Mouse (Mus musculus): ENCODE results near the gene Plekhh3.
"Not testable (repeated sequence)": the region's sequence is repeated elsewhere in the genome, so short reads cannot be mapped to it uniquely, and the experiment has no call there.

The Plekhh3 gene

DNA sequence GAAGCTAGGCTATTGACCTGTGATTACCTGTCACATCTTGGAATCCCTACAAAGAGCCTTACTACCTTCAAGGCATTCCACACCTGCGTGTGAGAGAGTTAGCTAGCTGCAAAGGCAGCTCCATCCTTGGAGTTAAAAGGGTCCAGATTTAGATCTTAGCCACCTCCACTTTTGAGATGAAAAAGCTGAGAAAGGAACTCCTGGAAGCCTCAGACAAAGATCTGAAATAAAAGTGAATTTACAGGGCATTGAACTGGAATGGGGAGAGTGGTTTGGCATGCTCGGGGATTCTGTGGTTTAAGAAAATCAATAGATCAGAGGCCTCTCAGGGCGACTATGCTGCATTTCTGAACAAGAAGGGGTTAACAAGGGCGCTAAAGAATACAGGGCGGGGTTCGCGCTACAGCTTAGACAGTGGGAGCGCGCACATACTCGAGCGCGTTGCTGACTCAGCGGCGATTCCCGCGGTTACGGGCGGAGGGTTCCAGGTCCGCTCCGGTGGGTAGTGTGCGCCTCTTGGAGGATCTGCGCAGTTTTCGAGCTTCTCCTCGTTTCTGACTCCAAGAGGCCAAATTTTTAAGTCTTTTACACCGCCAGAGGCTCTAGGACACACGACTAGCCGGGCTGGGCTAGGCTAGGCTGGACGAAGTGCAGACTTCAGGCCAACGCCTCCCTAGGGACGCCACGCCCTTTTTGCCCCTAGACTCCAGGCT lies 726 bp upstream of the Plekhh3 start:
- DNase-seq (ENCODE audit: low read depth, low spot score): no peak

- DNase-seq (ENCODE audit: low read depth, low spot score): no peak
Measured at GRCm38 (mm10) chr11:101170354-101170810, 769 bp downstream of the Plekhh3 start, which contains the start of gene Cntnap1. Gene Cntnap1, plus strand, starts transcription at chr11:101170523.

GRCm38 (mm10) chr11:101169301-101170107 lies 1.6 kb downstream of the Plekhh3 start:
- no peak for DNase-seq (ENCODE audit: low read depth, low spot score)

DNA sequence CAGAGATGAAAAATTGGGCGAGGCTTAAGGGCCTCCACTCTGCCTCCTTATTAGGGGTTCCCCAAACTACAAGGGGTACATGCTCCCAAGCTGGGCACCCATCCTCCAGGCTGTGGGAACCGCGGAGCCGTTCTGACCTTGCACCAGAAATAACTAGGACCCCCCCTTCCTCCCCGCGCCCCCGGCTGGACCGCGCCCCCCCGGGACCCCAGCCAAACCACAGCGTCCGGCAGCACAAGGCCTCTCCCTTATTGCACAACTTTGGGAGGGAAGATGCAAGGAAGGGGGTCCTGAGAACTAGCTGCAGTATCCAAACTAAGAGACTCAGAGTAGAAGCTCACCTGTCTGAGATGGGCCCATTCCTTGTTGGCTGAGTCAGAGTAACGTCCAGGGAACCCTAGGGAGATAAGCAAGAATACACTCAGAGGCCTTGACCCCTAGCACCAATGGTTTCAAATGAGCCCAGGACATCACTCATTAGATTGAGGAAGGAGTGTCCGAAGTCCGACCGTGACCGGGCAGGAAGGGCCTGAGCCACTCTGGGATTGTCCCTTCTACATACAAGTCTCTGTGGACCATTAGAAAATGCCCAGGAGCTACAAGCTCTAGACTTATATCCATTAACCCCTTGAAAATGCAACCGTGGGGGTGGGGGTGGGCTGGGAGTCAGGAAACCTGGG lies 2.7 kb downstream of the Plekhh3 start:
- no peak for DNase-seq (ENCODE audit: low read depth, low spot score)

- no peak for DNase-seq (ENCODE audit: low read depth, low spot score)
Measured at GRCm38 (mm10) chr11:101167963-101168300, 3.2 kb downstream of the Plekhh3 start.

- DNase-seq (ENCODE audit: low read depth, low spot score): no peak
Measured at GRCm38 (mm10) chr11:101167211-101167962, 3.8 kb downstream of the Plekhh3 start.

- no peak for DNase-seq (ENCODE audit: low read depth, low spot score)
Measured at GRCm38 (mm10) chr11:101166357-101166756, 4.8 kb downstream of the Plekhh3 start.

DNA sequence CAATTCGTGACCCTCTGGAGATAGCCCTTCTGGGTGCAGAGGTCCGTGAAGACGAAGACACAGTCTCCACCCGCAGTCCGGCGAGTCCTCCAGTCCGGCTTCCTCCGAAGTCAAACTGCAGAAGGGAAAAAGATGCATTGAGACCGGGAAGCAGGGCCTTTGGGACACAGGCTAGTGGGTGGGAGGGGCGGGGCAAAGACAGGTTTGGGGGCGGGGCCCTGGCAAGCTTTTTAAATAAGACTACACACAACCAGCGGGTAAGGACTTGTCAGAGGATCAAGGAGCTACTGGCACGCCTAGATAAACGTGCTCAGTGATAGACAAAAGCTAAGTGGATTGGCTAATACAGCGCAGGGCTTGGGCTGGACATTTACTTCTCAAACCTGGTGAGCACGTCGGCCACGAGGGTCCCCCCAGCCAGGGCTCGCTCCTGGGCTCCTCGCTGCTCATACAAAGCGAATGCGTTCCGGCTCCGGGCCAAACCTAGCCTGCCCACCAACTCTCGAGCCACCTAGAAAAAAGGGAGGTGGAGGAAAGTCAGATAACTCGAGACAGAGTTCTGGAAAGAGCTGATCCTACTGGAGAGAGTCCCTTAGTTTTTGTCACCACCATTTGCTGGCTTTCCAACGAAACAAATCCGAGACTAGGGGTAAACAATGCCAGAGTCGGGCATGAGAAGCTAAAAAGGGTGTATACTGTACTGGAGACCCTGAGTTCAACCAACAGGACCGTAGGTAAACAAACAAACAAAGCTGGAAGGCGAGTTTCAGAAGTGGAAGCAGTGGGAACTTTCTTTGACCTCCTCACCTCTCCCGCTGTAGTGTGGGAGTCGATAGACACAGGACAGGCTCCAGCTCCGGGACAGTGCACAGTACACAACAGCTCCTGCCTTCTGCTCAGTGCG lies 6.2 kb downstream of the Plekhh3 start:
- no peak for DNase-seq (ENCODE audit: low read depth, low spot score)

- no peak for DNase-seq (ENCODE audit: low read depth, low spot score)
Measured at GRCm38 (mm10) chr11:101164351-101164665, 6.8 kb downstream of the Plekhh3 start.

- no peak for DNase-seq (ENCODE audit: low read depth, low spot score)
Measured at GRCm38 (mm10) chr11:101163476-101164350, 7.4 kb downstream of the Plekhh3 start.

- no peak for DNase-seq (ENCODE audit: low read depth, low spot score)
Measured at GRCm38 (mm10) chr11:101162772-101163171, 8.4 kb downstream of the Plekhh3 start.

DNA sequence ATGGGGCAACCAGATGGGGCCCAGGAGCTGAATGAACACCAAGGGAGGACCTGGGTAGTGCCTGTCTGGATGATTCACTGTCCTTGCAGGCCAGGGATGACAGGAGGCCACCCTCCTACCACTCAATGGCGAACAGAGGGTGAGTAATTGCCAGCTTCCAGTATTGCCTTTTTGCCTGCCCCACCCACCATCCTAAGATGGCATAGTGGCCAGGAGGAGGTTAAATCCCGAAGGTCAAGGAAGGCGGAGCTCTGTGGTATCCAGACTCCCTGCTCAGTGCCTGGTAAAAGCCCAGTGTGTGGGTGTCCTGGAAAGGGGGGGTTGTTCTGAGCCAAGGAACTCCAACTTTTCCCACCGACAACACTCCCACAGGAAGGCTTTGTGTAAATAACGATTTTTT lies 8.8 kb downstream of the Plekhh3 start:
- DNase-seq (ENCODE audit: low read depth, low spot score): no peak

DNA sequence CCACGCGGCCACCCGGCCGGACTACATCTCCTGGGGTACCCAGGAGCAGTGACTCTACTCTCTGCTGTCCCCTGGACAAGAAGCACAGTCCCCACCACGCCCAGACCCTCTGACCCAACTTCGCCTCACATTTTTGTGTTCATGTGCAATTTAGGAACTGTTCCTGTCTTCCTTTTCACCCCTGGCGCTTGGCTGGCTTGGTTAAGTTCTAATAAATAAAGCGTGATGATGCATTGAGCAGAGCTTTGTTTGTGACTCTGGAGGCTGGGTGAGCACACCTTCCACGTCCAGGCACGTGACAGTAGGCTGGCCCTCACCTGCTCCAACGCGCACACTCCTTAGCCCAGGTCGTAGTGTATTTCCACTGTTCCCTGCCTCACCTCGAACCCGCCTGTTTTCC lies 9.6 kb downstream of the Plekhh3 start:
- DNase-seq (ENCODE audit: low read depth, low spot score): no peak

DNA sequence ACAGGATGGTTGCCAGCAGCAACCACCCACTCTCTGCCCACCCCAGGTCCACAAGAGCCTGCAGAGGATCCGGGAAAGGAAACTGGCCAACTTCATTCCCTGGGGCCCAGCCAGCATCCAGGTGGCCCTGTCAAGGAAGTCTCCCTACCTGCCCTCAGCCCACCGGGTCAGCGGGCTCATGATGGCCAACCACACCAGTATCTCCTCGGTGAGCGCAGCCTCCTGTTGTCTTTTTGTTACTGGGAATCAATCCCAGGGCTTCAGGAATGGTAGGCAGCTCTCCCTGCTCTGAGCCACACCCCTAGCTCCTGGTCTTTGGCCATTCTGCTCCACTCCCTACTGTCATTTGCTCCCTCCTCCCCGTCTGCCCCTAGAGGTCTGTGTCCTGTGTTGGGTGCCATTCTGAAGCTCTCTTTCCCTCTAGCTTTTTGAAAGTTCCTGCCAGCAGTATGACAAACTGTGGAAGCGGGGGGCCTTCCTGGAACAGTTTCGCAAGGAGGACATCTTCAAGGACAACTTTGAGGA lies 10.1 kb downstream of the Plekhh3 start:
- DNase-seq (ENCODE audit: low read depth, low spot score): not testable (repeated sequence)

GRCm38 (mm10) chr11:101160151-101160550 lies 11.0 kb downstream of the Plekhh3 start:
- not testable (repeated sequence) for DNase-seq (ENCODE audit: low read depth, low spot score)

DNA sequence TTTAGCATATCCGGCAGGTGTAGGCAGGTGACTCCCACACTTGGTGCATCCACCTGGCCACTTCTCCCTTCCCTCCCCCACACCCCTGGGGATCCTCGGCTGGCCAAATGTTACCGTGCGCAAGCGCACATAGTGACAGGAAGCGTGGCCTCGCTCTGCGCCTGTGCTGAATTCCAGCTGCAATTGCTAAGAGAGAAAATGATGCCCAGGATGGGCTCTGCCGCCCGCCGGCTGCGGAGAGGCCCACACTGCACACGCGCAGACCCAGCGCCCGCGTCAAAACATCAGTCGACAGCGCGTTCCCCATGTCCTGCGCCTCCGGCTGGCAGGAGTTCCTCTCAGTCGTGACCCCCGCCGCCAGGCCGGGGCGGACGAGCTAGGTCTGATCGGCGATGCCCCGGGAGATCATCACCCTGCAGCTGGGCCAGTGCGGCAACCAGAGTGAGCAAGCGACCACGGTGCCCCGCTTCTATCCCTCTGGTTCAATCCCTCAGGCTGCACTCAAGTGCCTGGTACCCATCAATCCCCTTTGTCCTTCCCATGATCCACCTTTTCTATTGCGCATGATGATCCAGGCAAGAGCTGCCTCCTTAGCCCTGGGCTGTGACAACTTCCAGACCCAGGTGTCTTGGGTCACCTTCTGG lies 15.3 kb downstream of the Plekhh3 start, which contains the start of gene Tubg2:
TSS of gene Tubg2 (plus strand) at position 180 of the 644 bp plus-strand sequence.
- DNase-seq (ENCODE audit: low read depth, low spot score): no peak

DNA sequence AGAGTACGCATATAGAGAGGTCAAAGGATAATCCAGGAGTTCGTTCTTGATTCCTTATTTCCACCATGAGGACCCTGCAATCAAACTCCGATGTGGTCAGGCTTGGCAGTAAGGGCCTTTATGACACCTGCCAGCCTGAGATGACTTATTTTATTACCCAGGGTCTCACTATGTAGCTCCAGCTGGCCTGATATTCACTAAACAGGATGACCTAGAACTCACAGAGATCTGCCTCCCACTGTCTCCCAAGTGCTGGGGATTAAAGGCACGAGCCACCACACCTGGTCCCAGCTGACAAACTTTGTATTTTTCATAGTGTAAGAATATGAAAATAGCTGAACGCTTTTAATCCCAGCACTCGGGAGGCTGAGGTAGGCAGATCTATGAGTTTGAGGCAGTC lies 16.0 kb downstream of the Plekhh3 start:
- DNase-seq (ENCODE audit: low read depth, low spot score): no peak

- no peak for DNase-seq (ENCODE audit: low read depth, low spot score)
Measured at GRCm38 (mm10) chr11:101154648-101155047, 16.5 kb downstream of the Plekhh3 start.

DNA sequence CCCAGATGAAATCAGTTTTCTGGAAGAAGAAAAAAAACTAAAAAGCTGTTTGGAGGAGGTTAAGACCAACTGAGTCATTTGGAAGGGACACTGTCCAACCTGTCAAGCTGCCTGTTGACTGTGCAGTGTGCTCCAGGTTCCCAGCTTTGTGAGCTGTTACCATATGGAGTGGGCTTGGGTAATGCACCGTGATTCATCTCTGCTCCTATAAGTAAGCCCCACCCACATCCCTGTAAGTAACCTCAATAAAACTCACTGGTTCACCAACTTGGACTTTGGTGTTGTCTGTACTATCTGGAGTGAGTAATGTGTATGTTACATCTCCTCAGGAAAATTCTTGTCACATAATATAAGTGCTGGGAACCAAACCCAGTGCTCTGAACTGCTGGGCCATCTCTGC lies 18.3 kb downstream of the Plekhh3 start:
- no peak for DNase-seq (ENCODE audit: low read depth, low spot score)
